Mouse (Mus musculus): ENCODE measurements around the gene Gstm5.
"Not testable (repeated sequence)": the region's sequence is repeated elsewhere in the genome, so short reads cannot be mapped to it uniquely, and the experiment has no call there.

The Gstm5 gene

GRCm38 (mm10) chr3:107863898-107864603, 31.6 kb upstream of the Gstm5 start:
- peak; percentile 88 for DNase-seq (ENCODE audit: low read depth, low spot score)
- no peaks in the 10 kb centered on the region; the same call in 1 of the 2 replicates for H3K27me3 ChIP-seq (ENCODE audit: control insufficient read depth, insufficient read depth, low read length, poor library complexity, severe bottlenecking)
- H3K36me3 ChIP-seq (ENCODE audit: control insufficient read depth, insufficient read depth, low read length, poor library complexity, severe bottlenecking) = no peaks in the 10 kb centered on the region

- H3K36me3 ChIP-seq (ENCODE audit: control insufficient read depth, insufficient read depth, low read length, poor library complexity, severe bottlenecking) = no peaks in the 10 kb centered on the region
- H3K27me3 ChIP-seq (ENCODE audit: control insufficient read depth, insufficient read depth, low read length, poor library complexity, severe bottlenecking) = no peaks in the 10 kb centered on the region; the same call in 1 of the 2 replicates
- DNase-seq (ENCODE audit: low read depth, low spot score) = no peak
These were observed 30.1 kb upstream of the Gstm5 start for GRCm38 (mm10) chr3:107865364-107866091.

- peak; percentile 91 for DNase-seq (ENCODE audit: low read depth, low spot score)
- Histone ChIP-seq H3K27me3 (ENCODE audit: control insufficient read depth, insufficient read depth, low read length, poor library complexity, severe bottlenecking) (no peaks in the 10 kb centered on the region; the same call in 1 of the 2 replicates), H3K36me3 (ENCODE audit: control insufficient read depth, insufficient read depth, low read length, poor library complexity, severe bottlenecking) (no peaks in the 10 kb centered on the region)
These were observed 28.5 kb upstream of the Gstm5 start for GRCm38 (mm10) chr3:107867086-107867485.

GRCm38 (mm10) chr3:107868452-107868851, 27.2 kb upstream of the Gstm5 start:
- Histone ChIP-seq H3K27me3 (ENCODE audit: control insufficient read depth, insufficient read depth, low read length, poor library complexity, severe bottlenecking) (no peaks in the 10 kb centered on the region; the same call in 1 of the 2 replicates), H3K36me3 (ENCODE audit: control insufficient read depth, insufficient read depth, low read length, poor library complexity, severe bottlenecking) (no peaks in the 10 kb centered on the region)
- DNase-seq (ENCODE audit: low read depth, low spot score) = no peak

- Histone ChIP-seq H3K27me3 (ENCODE audit: control insufficient read depth, insufficient read depth, low read length, poor library complexity, severe bottlenecking) (no peaks in the 10 kb centered on the region; the same call in 1 of the 2 replicates), H3K36me3 (ENCODE audit: control insufficient read depth, insufficient read depth, low read length, poor library complexity, severe bottlenecking) (no peaks in the 10 kb centered on the region)
- DNase-seq (ENCODE audit: low read depth, low spot score) = no peak
These were observed 26.5 kb upstream of the Gstm5 start for GRCm38 (mm10) chr3:107869097-107869496.

- H3K36me3 ChIP-seq (ENCODE audit: control insufficient read depth, insufficient read depth, low read length, poor library complexity, severe bottlenecking) = no peaks in the 10 kb centered on the region
- DNase-seq (ENCODE audit: low read depth, low spot score) = no peak
- H3K27me3 ChIP-seq (ENCODE audit: control insufficient read depth, insufficient read depth, low read length, poor library complexity, severe bottlenecking) = no peaks in the 10 kb centered on the region; the same call in 1 of the 2 replicates
These were observed 25.7 kb upstream of the Gstm5 start for GRCm38 (mm10) chr3:107869925-107870324.

GRCm38 (mm10) chr3:107873335-107874251, 22.0 kb upstream of the Gstm5 start:
- Histone ChIP-seq H3K27me3 (ENCODE audit: control insufficient read depth, insufficient read depth, low read length, poor library complexity, severe bottlenecking) (no peaks in the 10 kb centered on the region), H3K36me3 (ENCODE audit: control insufficient read depth, insufficient read depth, low read length, poor library complexity, severe bottlenecking) (no peaks in the 10 kb centered on the region)
- DNase-seq (ENCODE audit: low read depth, low spot score) = no peak

GRCm38 (mm10) chr3:107875231-107875630, 20.4 kb upstream of the Gstm5 start:
- Histone ChIP-seq H3K36me3 (ENCODE audit: control insufficient read depth, insufficient read depth, low read length, poor library complexity, severe bottlenecking) (no peaks in the 10 kb centered on the region), H3K27me3 (ENCODE audit: control insufficient read depth, insufficient read depth, low read length, poor library complexity, severe bottlenecking) (no peaks in the 10 kb centered on the region)
- DNase-seq (ENCODE audit: low read depth, low spot score) = no peak

- no peaks in the 10 kb centered on the region for H3K27me3 ChIP-seq (ENCODE audit: control insufficient read depth, insufficient read depth, low read length, poor library complexity, severe bottlenecking)
- no peaks in the 10 kb centered on the region for H3K36me3 ChIP-seq (ENCODE audit: control insufficient read depth, insufficient read depth, low read length, poor library complexity, severe bottlenecking)
- no peak for DNase-seq (ENCODE audit: low read depth, low spot score)
These were observed 18.6 kb upstream of the Gstm5 start, which contains the start of gene Eps8l3 for GRCm38 (mm10) chr3:107877005-107877404. Gene Eps8l3, plus strand, starts transcription at chr3:107877229.

- Histone ChIP-seq H3K27me3 (ENCODE audit: control insufficient read depth, insufficient read depth, low read length, poor library complexity, severe bottlenecking) (no peaks in the 10 kb centered on the region), H3K36me3 (ENCODE audit: control insufficient read depth, insufficient read depth, low read length, poor library complexity, severe bottlenecking) (no peaks in the 10 kb centered on the region)
- DNase-seq (ENCODE audit: low read depth, low spot score) = no peak
These were observed 17.6 kb upstream of the Gstm5 start for GRCm38 (mm10) chr3:107877747-107878736.

- no peaks in the 10 kb centered on the region for H3K27me3 ChIP-seq (ENCODE audit: control insufficient read depth, insufficient read depth, low read length, poor library complexity, severe bottlenecking)
- H3K36me3 ChIP-seq (ENCODE audit: control insufficient read depth, insufficient read depth, low read length, poor library complexity, severe bottlenecking) = no peaks in the 10 kb centered on the region
- no peak for DNase-seq (ENCODE audit: low read depth, low spot score)
These were observed 7.7 kb upstream of the Gstm5 start for GRCm38 (mm10) chr3:107887674-107888495.

- not testable (repeated sequence) for H3K36me3 ChIP-seq (ENCODE audit: control insufficient read depth, insufficient read depth, low read length, poor library complexity, severe bottlenecking); DNase-seq (ENCODE audit: low read depth, low spot score); H3K27me3 ChIP-seq (ENCODE audit: control insufficient read depth, insufficient read depth, low read length, poor library complexity, severe bottlenecking)
These were observed 6.4 kb upstream of the Gstm5 start for GRCm38 (mm10) chr3:107889236-107889635.

GRCm38 (mm10) chr3:107895194-107895719, 364 bp upstream of the Gstm5 start:
- Histone ChIP-seq H3K27me3 (ENCODE audit: control insufficient read depth, insufficient read depth, low read length, poor library complexity, severe bottlenecking) (peaks cover 2% of the 10 kb centered on the region; the same call in 1 of the 2 replicates), H3K36me3 (ENCODE audit: control insufficient read depth, insufficient read depth, low read length, poor library complexity, severe bottlenecking) (no peaks in the 10 kb centered on the region)
- DNase-seq (ENCODE audit: low read depth, low spot score) = no peak
